Mouse (Mus musculus): ENCODE results near the gene Palm.
"Not testable (repeated sequence)": the region's sequence is repeated elsewhere in the genome, so short reads cannot be mapped to it uniquely, and the experiment has no call there.

Palm gene

DNA sequence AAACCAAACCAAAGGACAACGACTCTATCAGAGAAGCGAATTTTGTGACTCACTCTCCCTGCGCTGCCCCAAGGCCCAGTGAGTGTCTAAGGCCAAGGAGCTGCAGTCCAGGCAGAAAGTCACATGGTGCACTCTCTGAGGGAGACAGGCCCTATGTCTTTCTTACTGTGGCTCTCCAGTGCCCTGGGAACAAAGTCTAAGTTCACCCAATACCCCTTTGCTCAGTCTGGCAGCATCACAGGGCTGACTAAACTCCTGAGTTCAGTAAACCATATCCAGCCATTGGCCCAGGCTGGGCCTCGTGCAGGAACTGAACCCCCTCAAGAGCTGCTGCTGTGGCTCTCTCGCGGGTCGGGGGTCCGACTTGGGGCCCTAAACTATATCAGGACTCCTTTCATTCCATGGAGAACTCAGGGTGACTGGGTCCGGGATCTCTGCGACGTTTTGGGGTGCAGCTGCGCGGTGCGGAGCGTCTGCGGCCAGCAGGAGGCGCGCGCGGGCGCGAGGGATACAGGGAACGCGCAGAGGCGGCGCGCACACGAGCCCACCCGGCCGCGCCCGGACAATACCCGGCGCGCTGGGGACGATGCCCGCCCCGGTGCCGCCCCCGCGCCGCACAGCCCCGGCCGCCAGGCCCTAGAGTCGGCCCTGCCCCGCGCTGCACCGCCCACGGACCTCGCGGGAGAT, at the start of gene Palm:
Palm (plus strand) TSS at position 522 of the 687 bp plus-strand sequence.
- peak; percentile 34 for DNase-seq (ENCODE audit: low read depth, low spot score)

- DNase-seq (ENCODE audit: low read depth, low spot score), result no peak
Observed at GRCm38 (mm10) chr10:79743650-79744365, 49.6 kb upstream of the Palm start.

DNA sequence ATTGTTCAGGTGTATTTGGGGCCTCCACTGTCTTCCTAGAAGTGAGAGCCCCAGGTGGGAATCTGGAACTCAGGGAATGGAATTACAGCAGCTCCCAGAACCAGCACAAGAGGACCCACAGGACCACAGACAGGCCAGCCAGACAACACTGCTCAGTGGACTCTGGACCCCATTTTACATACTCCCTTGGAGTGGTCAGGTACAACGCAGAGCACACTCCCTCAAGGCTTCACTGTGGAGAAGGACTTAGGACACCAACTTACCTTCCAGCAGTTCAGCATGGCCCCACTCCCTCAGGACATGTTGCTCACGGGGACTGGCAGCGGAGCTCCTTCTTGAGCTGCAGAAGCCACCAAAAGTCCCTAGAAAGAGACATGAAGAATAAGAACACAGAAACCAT, 48.0 kb upstream of the Palm start:
- DNase-seq (ENCODE audit: low read depth, low spot score), result no peak

DNA sequence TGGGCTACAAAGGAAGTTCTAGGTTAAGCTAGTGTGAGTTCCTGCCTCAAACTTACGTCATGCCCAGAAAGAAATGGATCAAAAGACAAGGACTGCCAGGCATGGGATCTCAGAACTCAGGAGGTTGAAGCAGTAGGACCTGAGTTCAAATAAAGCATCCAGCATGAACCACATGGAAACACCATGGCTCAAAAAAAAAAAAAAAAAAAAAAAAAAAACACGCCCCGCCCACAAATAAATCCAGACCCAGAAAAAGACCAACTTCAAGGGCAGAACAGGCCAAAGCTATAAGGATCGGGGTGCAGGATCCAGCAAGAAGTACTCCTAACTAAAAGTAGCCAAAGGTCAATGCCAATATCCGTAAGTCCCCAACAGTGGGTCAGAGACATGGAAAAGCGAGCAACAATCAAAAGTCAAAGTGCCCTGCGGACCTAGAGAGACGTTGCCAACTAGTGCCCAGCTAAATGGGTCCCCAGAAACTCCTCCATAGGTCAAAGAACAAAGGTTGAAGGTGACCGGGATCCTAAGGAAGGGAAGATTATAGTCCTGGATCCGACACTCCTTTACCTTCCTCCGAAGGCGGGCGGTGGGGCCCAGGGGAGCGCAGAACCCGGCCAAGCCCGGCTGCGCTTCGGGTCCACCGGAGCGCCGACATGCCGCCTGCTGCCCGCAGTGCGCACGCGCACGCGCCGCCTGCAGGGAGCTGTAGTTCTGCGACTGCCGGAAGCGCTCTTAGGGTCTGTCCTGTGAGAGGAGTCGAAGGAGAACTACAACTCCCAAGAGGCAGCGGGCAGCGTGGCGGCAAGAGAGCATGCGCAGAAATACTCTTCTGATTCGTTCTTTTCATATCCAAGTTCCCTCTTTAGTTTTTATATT, 47.2 kb upstream of the Palm start, which contains the start of gene Polrmt:
Polrmt (minus strand) TSS at position 684 of the 876 bp plus-strand sequence.
- peak; percentile 99 for DNase-seq (ENCODE audit: low read depth, low spot score)

- no peak for DNase-seq (ENCODE audit: low read depth, low spot score)
Observed at GRCm38 (mm10) chr10:79746774-79747151, 46.6 kb upstream of the Palm start.

- no peak for DNase-seq (ENCODE audit: low read depth, low spot score)
Observed at GRCm38 (mm10) chr10:79748496-79748895, 44.9 kb upstream of the Palm start.

GRCm38 (mm10) chr10:79754856-79755516, 38.4 kb upstream of the Palm start, which contains the start of gene Fgf22:
Fgf22 (plus strand) TSS chr10:79755076.
- DNase-seq (ENCODE audit: low read depth, low spot score), result no peak

- no peak for DNase-seq (ENCODE audit: low read depth, low spot score)
Observed at GRCm38 (mm10) chr10:79755854-79756253, 37.5 kb upstream of the Palm start.

GRCm38 (mm10) chr10:79756660-79757059, 36.7 kb upstream of the Palm start:
- DNase-seq (ENCODE audit: low read depth, low spot score), result no peak

GRCm38 (mm10) chr10:79759675-79760074, 33.7 kb upstream of the Palm start:
- DNase-seq (ENCODE audit: low read depth, low spot score), result not testable (repeated sequence)

DNA sequence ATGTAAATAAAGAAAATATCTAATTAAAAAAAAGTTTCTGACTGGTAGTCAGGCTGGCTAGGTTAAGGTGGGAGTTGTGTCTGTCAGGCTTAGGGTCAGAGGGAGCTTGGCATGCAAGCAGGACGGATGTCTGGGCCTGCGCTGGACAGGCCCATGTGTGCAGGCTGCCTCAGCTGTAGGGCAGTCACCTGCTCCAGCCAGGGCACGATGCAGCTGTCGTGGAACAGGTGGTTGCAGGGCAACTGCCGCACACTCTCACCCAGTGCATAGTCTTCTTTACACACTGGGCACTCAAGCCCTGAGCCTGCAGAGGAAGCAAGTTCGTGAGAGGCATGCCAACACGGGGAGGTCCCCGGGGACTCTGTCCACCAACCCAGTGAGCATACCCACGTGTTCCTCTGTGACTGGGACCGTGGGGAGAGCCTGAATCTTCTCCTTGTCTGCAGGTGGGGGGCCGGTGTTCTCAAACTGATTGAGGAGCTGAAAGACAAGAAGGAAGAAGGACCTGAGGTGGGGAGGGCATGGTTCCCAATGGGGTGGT, 32.7 kb upstream of the Palm start:
- no peak for DNase-seq (ENCODE audit: low read depth, low spot score)

GRCm38 (mm10) chr10:79762875-79763274, 30.5 kb upstream of the Palm start:
- DNase-seq (ENCODE audit: low read depth, low spot score), result no peak

- no peak for DNase-seq (ENCODE audit: low read depth, low spot score)
Observed at GRCm38 (mm10) chr10:79764234-79764633, 29.1 kb upstream of the Palm start.

GRCm38 (mm10) chr10:79765228-79765745, 28.1 kb upstream of the Palm start:
- DNase-seq (ENCODE audit: low read depth, low spot score), result no peak

GRCm38 (mm10) chr10:79766001-79766507, 27.3 kb upstream of the Palm start:
- no peak for DNase-seq (ENCODE audit: low read depth, low spot score)

- DNase-seq (ENCODE audit: low read depth, low spot score), result peak; percentile 100
Observed at GRCm38 (mm10) chr10:79766508-79767325, 26.7 kb upstream of the Palm start, which contains the start of gene Rnf126. Rnf126 (minus strand) TSS chr10:79766952.

- DNase-seq (ENCODE audit: low read depth, low spot score), result peak; percentile 91
Observed at GRCm38 (mm10) chr10:79767372-79768244, 25.8 kb upstream of the Palm start.

- DNase-seq (ENCODE audit: low read depth, low spot score), result no peak
Observed at GRCm38 (mm10) chr10:79768400-79768799, 25.0 kb upstream of the Palm start.

GRCm38 (mm10) chr10:79769329-79769728, 24.0 kb upstream of the Palm start:
- no peak for DNase-seq (ENCODE audit: low read depth, low spot score)
